Mouse (Mus musculus) left cerebral cortex, adult 18-20 months (tissue): ENCODE data around the gene Arhgap17. TPM values are rescaled to one million over a fixed set of nuclear protein-coding genes. Genes with fewer than 3 reads are reported as not detected.

Source experiments
- DNase-seq, 2 experiments: peaks; one replicate each; pipeline ENCODE4 v3.0.0; 2021 to 2022; ENCODE audit warnings: low spot score in 2 of 2, mixed read lengths in 1 of 2
- total RNA-seq, 2 experiments: library from RNA; stranded (reverse); gene quantifications; 2 replicates each; pipeline ENCODE4 v1.2.3; 2021

The Arhgap17 gene
- total RNA-seq, 2 experiments from 2014 or later: 18.9 to 20.5 TPM

DNA sequence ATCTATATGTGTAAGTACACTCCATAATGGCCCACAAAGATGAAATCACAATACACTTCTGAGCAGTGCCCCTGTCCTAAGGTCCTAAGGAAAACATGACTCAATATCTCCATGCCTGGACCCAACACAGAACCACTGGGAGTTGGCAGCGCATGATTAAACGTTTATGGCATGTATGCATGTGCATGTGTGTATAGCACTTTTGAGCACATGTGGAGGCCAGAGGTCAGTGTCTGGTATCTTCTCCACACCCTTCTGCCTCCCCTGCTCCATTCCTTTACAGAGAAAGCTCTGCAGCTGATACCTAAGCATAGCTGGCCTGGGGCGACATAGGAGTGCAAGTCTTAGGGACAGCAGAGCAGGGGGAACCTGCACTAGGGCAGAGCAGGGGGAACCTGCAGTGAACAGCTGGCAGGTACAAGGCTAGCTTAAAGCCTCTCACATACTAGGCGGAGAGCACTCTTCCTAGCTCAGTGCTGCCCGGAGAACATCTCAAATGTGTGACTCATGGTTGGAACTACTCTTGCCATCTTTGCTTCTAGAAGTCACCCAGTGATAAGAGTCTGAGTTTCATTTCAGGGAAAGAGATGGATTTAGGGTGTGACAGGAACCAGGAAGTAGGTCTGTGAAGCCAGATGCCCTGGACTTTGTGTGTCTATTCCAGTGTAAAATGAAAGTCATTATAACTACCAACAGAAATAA is 25.5 kb downstream of the Arhgap17 start:
- no peak for DNase-seq

DNA sequence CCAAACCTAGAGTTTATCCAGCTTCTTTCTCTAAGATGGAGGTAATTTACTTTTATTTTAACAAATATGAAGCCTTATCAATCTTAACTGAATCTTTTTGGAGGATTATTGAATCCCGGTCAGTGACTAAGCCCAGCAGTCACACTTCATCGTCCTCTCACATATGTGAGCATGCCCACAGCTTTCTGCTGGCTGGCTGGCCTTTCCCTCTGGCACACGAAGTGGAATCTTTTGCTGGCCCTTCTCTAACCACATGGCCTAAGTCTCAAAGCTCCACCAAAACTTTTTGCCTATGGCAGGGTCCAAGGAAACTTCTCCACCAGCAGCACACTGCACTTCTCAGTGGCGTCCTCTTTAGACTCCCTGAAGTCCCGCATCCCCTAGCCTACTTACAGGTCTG is 27.8 kb downstream of the Arhgap17 start:
- no peak for DNase-seq

GRCm38 (mm10) chr7:123338351-123338750 is 31.4 kb downstream of the Arhgap17 start:
- DNase-seq: no peak

DNA sequence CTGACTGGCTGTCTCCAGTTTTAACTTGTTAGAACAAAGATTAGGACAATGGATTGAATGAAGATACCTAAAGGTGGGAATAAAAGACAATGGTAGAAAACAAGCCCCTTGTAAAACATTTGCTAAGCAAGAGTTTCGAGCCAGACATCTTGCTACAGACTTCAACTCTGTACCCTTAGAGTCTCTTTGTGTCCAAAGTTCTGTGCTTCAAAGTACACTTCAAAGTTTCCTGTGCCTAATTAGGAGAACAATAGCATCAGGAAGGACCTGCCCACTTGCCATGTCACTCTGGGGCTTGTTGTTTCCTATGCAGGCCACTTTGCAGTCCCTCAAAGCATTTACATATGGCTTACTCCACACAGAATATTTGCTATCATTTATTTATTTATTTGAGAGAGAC is 33.4 kb downstream of the Arhgap17 start:
- no peak for DNase-seq

DNA sequence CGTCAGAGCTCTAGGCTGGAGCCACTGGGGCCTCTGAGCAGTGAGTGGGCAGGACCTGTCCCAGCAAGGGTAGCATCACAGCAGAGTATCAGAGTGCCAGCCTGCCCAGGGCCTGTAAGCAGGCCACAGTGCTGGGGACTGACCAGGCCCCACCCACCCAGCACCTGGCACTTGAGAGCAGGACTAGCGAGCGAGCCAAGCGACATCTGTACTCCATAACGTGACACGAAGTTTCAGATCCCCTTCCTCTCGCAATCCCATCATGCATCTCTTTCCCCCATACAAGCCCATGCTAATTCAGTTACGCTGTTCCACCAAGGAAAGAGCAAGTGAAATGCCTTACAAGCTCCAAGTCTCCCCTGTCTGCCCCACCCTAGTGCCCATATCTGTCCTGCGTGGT is 39.2 kb downstream of the Arhgap17 start:
- DNase-seq: no peak

DNA sequence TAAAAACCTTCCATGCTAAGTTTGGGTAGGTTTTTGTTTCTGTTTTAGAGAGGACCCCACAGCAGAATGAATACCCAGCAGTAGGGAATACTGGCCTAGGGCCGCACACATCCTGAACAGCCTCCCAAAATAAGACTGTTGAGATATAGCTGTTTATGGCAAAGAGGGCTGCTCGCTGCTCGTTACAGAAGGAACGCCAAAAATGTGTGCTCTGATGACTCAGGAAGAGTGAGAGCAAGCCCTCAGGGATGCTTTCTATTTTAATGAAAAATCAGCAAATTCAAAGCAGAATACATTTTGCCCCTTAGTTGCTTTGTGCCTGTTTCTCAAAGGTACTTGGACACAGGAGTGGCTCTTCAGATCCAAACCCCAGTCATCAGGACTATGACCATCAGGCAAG is 41.8 kb downstream of the Arhgap17 start:
- DNase-seq: no peak

GRCm38 (mm10) chr7:123326901-123327300 is 42.8 kb downstream of the Arhgap17 start:
- no peak for DNase-seq

DNA sequence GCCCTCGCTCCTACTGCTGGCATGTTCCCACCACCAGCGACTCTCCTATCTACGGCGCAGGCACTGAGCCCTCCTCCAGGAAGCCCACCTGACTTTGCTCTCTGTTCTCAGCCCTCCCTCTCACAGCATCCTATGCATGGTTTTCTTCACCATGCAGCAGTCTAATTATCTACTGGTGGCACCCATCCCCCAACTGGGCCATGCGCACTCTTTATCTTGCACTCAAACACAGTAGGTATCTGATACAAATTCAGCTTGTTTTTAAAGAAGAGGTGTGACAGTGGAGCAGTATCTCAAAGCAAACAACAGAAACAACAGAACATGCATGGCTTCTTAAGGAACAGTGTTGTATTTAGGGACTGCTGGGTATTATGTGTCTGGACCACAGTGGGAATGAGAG is 43.7 kb downstream of the Arhgap17 start:
- no peak for DNase-seq

DNA sequence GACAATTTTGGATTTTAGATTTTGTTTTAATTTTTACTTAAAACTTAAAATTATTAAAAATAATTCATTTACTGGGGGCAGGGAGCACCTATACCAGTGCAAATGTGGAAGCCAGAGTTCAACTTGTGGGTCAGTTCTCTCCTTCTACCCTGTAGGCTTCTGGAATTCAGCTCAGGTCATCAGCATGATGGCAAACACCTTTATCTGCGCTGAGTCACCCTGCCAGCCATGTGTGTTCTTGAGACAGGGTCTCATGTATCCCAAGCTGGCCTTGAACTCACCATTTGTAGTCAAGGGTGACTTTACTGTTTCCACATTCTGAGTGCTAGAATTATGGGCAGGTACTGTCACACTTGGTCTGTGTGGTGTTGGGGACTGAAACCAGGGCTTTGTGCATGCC is 45.6 kb downstream of the Arhgap17 start:
- DNase-seq: no peak

DNA sequence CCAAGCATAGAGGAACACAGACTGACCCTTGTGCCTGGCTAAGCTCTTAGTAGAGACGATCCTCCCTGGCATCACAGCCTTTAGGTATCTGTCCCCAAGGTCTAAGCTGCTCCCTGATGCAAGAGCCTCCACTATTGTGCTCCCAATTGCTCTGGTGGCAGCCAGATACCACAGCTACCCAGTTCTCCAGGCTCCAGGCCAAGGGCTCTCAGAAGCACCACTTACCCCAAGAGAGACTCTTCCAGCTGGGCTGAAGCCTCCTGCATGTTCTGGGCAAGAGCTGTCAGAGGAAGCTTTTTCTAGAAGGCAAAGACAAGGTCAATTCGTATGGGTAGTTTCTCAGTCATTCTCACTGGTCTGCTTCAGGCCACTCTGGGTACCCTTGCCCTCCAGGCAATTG is 46.3 kb downstream of the Arhgap17 start:
- DNase-seq: no peak

DNA sequence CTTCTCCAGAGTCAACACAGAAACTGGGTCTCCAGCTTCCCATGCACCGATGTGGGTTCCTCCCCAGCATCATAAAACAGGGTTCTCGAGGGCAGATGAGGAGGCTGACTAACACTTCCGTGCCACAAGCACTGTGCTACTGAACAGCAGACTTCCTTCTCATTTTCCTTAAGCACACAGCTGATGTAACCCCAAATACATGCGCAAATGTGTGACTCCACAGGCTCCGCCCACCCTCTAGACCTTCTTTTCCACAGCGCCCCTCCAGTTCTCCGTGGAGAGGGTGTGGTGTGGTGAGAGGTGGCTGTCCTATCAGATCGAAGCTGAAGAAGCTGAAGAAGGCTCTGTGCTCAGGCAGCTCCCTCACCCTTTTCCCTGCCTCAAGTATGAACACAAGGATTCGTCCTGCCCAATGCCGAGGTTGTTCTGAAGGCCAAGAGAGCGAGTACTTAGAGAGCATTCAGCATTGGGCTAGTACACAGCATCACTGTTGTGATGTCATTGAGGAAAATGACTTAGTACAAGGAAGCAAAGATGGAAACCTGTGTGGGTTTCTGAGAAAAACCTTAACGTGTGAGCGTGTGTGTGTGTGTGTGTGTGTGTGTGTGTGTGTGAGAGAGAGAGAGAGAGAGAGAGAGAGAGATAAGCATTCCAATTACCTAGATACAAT is 47.1 kb downstream of the Arhgap17 start:
- no peak for DNase-seq

DNA sequence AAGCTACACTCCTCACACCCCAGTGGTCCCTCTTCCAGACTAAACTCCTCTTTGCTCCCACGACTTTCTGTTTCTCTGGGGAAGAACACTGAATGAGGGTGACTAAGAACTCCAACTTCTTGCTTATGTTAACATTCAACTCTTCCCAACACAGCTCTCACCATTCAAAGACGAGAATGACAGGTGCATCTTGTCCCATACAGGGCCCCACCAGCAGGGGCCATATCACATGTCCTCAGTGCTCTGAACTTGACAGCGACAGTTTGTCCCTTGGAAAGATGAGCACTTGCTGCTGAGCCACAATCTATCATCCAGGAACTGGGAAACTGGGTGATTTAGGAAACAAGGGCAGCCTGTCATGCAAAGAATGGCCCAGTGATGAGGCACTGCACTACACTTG is 57.0 kb downstream of the Arhgap17 start:
- DNase-seq: no peak

- peak in 1 of 2 experiments; percentile 39 for DNase-seq
These were observed 57.9 kb downstream of the Arhgap17 start for GRCm38 (mm10) chr7:123311836-123312235.

GRCm38 (mm10) chr7:123307887-123308558 is 61.7 kb downstream of the Arhgap17 start:
- DNase-seq: no peak

DNA sequence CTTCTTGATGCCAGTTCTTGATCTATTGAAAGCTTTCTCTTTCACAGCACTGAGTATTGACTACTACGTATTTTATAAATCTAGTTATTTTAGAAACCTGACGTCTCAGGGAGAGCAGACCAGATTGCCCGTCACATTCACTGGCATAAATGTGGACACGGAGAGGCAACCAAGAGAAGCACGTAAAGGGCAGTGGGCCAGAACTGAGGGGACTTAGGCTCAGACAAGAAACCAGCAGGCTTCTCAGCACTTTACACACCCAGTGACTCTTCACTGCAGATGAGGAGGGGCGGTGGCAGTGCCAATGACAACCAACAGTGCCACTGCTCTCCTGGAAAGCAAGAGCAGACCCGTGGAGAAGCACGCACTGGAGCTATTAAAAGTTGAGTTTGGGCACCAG is 62.5 kb downstream of the Arhgap17 start:
- DNase-seq: no peak

GRCm38 (mm10) chr7:123305397-123305796 is 64.3 kb downstream of the Arhgap17 start:
- no peak for DNase-seq

DNA sequence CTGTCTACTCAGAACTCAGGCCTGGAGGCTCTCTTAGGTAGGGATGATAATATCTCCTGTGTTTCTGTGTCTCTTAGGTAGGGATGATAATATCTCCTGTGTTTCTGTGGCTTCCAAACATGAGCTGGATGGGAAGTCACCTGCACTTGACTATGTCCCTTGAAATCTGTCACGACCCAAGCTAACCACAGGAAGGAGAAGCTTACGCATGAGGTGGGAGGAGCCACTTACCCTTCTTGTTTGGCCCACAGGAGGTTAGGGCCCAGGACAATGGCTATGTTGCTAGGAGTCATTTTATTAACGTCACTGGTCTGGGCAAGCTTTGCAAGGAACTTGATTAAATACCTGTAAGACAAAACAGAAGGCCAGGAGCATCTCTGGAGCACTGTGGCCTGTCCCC is 69.5 kb downstream of the Arhgap17 start:
- no peak for DNase-seq

GRCm38 (mm10) chr7:123298225-123298624 is 71.5 kb downstream of the Arhgap17 start:
- peak in 1 of 2 experiments; percentile 37 for DNase-seq

DNA sequence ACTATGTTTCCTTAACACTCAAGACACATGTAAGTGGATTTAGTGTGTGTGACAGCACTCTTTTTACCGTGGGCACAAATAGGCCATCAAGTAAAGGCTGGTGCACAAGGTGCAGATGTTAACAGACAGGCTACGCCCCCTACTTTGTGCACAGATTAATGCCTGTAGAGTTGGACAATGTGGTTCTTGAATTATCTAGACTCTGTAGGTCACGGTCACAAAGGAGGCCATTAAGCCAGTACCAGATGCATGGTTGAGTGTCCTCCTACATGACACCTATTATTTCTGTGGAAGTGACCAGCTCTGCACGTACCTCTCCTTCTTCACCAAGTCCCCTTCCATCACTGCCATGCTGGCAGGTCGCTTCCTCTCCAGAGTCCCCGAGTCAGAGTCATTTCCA is 73.6 kb downstream of the Arhgap17 start:
- DNase-seq: no peak

DNA sequence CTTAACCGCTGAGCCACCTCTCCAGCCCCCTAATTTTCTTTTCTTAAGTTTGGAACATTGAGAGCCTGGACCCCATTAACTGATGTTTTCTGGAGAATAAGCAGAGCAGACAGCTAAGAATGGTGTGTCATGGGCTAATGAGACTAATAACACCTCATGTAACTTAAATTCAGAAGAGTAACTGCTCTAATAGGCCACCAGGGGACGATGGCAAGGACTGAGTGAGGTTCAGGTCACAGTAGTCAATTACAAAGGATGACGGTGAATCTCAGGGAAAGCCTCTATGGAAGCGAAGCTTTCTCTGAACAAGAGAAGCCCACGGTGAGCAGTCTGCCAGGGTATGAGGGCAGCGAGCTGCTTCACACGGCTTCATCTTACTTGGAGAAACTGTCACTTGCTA is 74.3 kb downstream of the Arhgap17 start:
- no peak for DNase-seq

GRCm38 (mm10) chr7:123293898-123294297 is 75.8 kb downstream of the Arhgap17 start:
- DNase-seq: no peak

DNA sequence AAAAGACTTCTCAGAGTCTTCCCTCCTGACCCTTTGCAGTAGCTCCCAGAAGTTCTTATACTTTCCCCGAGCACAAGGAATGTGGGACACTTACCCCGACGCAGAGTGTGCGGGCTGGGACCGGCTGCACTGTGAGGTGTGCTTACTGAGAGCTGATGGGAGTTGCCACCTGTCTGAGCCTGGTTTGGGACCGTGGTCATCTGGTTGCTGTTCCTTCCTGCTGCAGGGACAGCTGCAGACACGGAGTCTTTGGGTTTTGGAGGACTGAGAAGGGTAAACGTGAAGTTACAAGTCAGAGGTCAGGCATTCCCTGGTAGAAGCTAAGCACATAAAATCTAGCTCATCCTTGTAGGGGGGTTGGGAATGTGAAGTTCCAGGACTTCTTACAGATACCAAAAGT is 77.8 kb downstream of the Arhgap17 start:
- no peak for DNase-seq
